10 mouse cellular contexts compared by ENCODE assay signal in the genomic region with DNA sequence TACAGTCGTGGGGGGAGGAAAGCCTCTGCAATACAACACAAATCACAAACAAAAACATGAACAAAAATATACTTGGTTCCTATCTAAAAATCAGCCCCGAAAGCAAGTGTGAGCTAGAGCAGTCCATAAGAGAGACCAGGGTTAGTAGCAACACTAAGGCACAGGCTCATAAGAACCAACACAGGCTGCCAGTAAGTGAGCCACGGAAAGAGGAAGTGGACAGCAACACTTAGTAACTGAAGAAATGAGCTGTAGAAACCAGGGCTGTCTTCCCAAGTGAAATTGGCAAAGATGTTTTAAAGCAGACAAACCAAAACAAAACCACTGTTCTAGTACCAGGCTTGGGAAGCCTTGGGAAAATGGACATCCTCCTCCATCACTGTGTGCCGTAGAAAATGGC.
"Had no signal": no experiment of that assay in that cellular context is flagged by ENCODE, and none has a peak within 500 bp of the region (broad histone marks: within the 10 kb centered on the region; RNA-seq: fewer than 3 reads in every experiment).

No protein-coding gene starts in this region.

- ATAC-seq: midbrain, embryonic 13.5 days had no signal

- DNase-seq: kidney, adult 2 months; kidney, postnatal 25 days; lung, embryonic 14.5 days; lung, postnatal 10 days; lung, postnatal 4 days; retina, postnatal 1 day; right cerebral cortex, postnatal 25 days; thymus, adult 18-20 months; thymus, postnatal 14 days had no signal
